Mouse (Mus musculus): Measurements from ENCODE around the gene Cd247. TPM values are rescaled to one million over a fixed set of nuclear protein-coding genes. Genes with fewer than 3 reads are reported as not detected.

The Cd247 gene
- polyA plus RNA-seq, 1 experiment from 2014 or later, result 1.3 TPM

GRCm38 (mm10) chr1:165822031-165822430 lies 33.5 kb downstream of the Cd247 start:
- H3K27ac ChIP-seq (ENCODE audit: low read length), result no peak overlapping the region
- no peak overlapping the region for H3K9ac ChIP-seq (ENCODE audit: low read depth, low read length)
- H3K4me2 ChIP-seq (ENCODE audit: low read length), result no peak overlapping the region
- no peaks in the 10 kb centered on the region for H3K36me3 ChIP-seq (ENCODE audit: control insufficient read depth, insufficient read depth, low read length)
- WGBS, result 96% methylated on average over 2 of the region's 2 CpGs
- no peaks in the 10 kb centered on the region for H3K9me3 ChIP-seq (replicated peaks; ENCODE audit: control insufficient read depth, low read length, poor library complexity, severe bottlenecking)
- H3K4me1 ChIP-seq (ENCODE audit: control insufficient read depth, insufficient read depth, low read length), result peaks cover 7% of the 10 kb centered on the region; the same call in 1 of the 2 replicates
- peaks cover 2% of the 10 kb centered on the region; the same call in 1 of the 2 replicates for H3K27me3 ChIP-seq (ENCODE audit: control insufficient read depth, insufficient read depth, low read depth, low read length)
- ATAC-seq, result no peak
- H3K4me3 ChIP-seq (ENCODE audit: low read depth, low read length), result no peak overlapping the region

GRCm38 (mm10) chr1:165828173-165828572 lies 39.7 kb downstream of the Cd247 start:
- no peak for ATAC-seq
- Histone ChIP-seq H3K4me3 (ENCODE audit: low read depth, low read length) (no peak overlapping the region), H3K9me3 (replicated peaks; ENCODE audit: control insufficient read depth, low read length, poor library complexity, severe bottlenecking) (no peaks in the 10 kb centered on the region), H3K4me2 (ENCODE audit: low read length) (no peak overlapping the region), H3K36me3 (ENCODE audit: control insufficient read depth, insufficient read depth, low read length) (no peaks in the 10 kb centered on the region), H3K9ac (ENCODE audit: low read depth, low read length) (no peak overlapping the region), H3K4me1 (ENCODE audit: control insufficient read depth, insufficient read depth, low read length) (no peaks in the 10 kb centered on the region), H3K27me3 (ENCODE audit: control insufficient read depth, insufficient read depth, low read depth, low read length) (no peaks in the 10 kb centered on the region), H3K27ac (ENCODE audit: low read length) (no peak overlapping the region)
- 82% methylated on average over 5 of the region's 5 CpGs for WGBS

- no peaks in the 10 kb centered on the region for H3K36me3 ChIP-seq (ENCODE audit: control insufficient read depth, insufficient read depth, low read length)
- H3K4me3 ChIP-seq (ENCODE audit: low read depth, low read length), result no peak overlapping the region
- H3K27ac ChIP-seq (ENCODE audit: low read length), result no peak overlapping the region
- ATAC-seq, result no peak
- H3K9ac ChIP-seq (ENCODE audit: low read depth, low read length), result no peak overlapping the region
- no peaks in the 10 kb centered on the region for H3K4me1 ChIP-seq (ENCODE audit: control insufficient read depth, insufficient read depth, low read length)
- no peaks in the 10 kb centered on the region for H3K27me3 ChIP-seq (ENCODE audit: control insufficient read depth, insufficient read depth, low read depth, low read length)
- 90% methylated on average over 6 of the region's 6 CpGs for WGBS
- H3K9me3 ChIP-seq (replicated peaks; ENCODE audit: control insufficient read depth, low read length, poor library complexity, severe bottlenecking), result no peaks in the 10 kb centered on the region
- no peak overlapping the region for H3K4me2 ChIP-seq (ENCODE audit: low read length)
These were observed 40.1 kb downstream of the Cd247 start for GRCm38 (mm10) chr1:165828615-165829014.

- H3K4me2 ChIP-seq (ENCODE audit: low read length), result no peak overlapping the region
- no peaks in the 10 kb centered on the region for H3K36me3 ChIP-seq (ENCODE audit: control insufficient read depth, insufficient read depth, low read length)
- H3K4me1 ChIP-seq (ENCODE audit: control insufficient read depth, insufficient read depth, low read length), result peaks cover 11% of the 10 kb centered on the region
- H3K27me3 ChIP-seq (ENCODE audit: control insufficient read depth, insufficient read depth, low read depth, low read length), result no peaks in the 10 kb centered on the region
- no peak for ATAC-seq
- H3K4me3 ChIP-seq (ENCODE audit: low read depth, low read length), result no peak overlapping the region
- H3K9ac ChIP-seq (ENCODE audit: low read depth, low read length), result no peak overlapping the region
- WGBS, result 93% methylated on average over 5 of the region's 5 CpGs
- H3K9me3 ChIP-seq (replicated peaks; ENCODE audit: control insufficient read depth, low read length, poor library complexity, severe bottlenecking), result no peaks in the 10 kb centered on the region
- no peak overlapping the region for H3K27ac ChIP-seq (ENCODE audit: low read length)
These were observed 41.4 kb downstream of the Cd247 start for GRCm38 (mm10) chr1:165829890-165830289.

- Histone ChIP-seq H3K27ac (ENCODE audit: low read length) (no peak overlapping the region), H3K4me2 (ENCODE audit: low read length) (no peak overlapping the region), H3K9me3 (replicated peaks; ENCODE audit: control insufficient read depth, low read length, poor library complexity, severe bottlenecking) (no peaks in the 10 kb centered on the region), H3K36me3 (ENCODE audit: control insufficient read depth, insufficient read depth, low read length) (no peaks in the 10 kb centered on the region), H3K27me3 (ENCODE audit: control insufficient read depth, insufficient read depth, low read depth, low read length) (no peaks in the 10 kb centered on the region), H3K4me1 (ENCODE audit: control insufficient read depth, insufficient read depth, low read length) (peaks cover 33% of the 10 kb centered on the region), H3K4me3 (ENCODE audit: low read depth, low read length) (no peak overlapping the region), H3K9ac (ENCODE audit: low read depth, low read length) (no peak overlapping the region)
- 26% methylated on average over 4 of the region's 4 CpGs for WGBS
- no peak for ATAC-seq
These were observed 44.8 kb downstream of the Cd247 start for GRCm38 (mm10) chr1:165833244-165833643.

- WGBS, result 13% methylated on average over 17 of the region's 17 CpGs
These were observed 45.6 kb downstream of the Cd247 start for GRCm38 (mm10) chr1:165833910-165834632.

GRCm38 (mm10) chr1:165834633-165834975 lies 46.1 kb downstream of the Cd247 start:
- Histone ChIP-seq H3K9ac (ENCODE audit: low read depth, low read length) (peak overlapping the region; percentile 54), H3K27ac (ENCODE audit: low read length) (peak overlapping the region; percentile 44)

More at GRCm38 (mm10) chr1:165833910-165834632, 45.6 kb downstream of the Cd247 start:
- Histone ChIP-seq H3K27me3 (ENCODE audit: control insufficient read depth, insufficient read depth, low read depth, low read length) (no peaks in the 10 kb centered on the region), H3K9ac (ENCODE audit: low read depth, low read length) (peak overlapping the region; percentile 54), H3K9me3 (replicated peaks; ENCODE audit: control insufficient read depth, low read length, poor library complexity, severe bottlenecking) (no peaks in the 10 kb centered on the region), H3K4me3 (ENCODE audit: low read depth, low read length) (peak overlapping the region; percentile 18), H3K4me2 (ENCODE audit: low read length) (peak overlapping the region; percentile 52), H3K36me3 (ENCODE audit: control insufficient read depth, insufficient read depth, low read length) (no peaks in the 10 kb centered on the region), H3K4me1 (ENCODE audit: control insufficient read depth, insufficient read depth, low read length) (peaks cover 33% of the 10 kb centered on the region), H3K27ac (ENCODE audit: low read length) (peak overlapping the region; percentile 44)
- peak; percentile 78 for ATAC-seq

GRCm38 (mm10) chr1:165836461-165836860 lies 48.0 kb downstream of the Cd247 start:
- Histone ChIP-seq H3K4me3 (ENCODE audit: low read depth, low read length) (no peak overlapping the region), H3K4me2 (ENCODE audit: low read length) (no peak overlapping the region), H3K4me1 (ENCODE audit: control insufficient read depth, insufficient read depth, low read length) (peaks cover 39% of the 10 kb centered on the region), H3K9ac (ENCODE audit: low read depth, low read length) (no peak overlapping the region), H3K27me3 (ENCODE audit: control insufficient read depth, insufficient read depth, low read depth, low read length) (peaks cover 5% of the 10 kb centered on the region; the same call in 1 of the 2 replicates), H3K27ac (ENCODE audit: low read length) (no peak overlapping the region; the same call in 1 of the 2 replicates), H3K36me3 (ENCODE audit: control insufficient read depth, insufficient read depth, low read length) (no peaks in the 10 kb centered on the region), H3K9me3 (replicated peaks; ENCODE audit: control insufficient read depth, low read length, poor library complexity, severe bottlenecking) (no peaks in the 10 kb centered on the region)
- 31% methylated on average over 6 of the region's 6 CpGs for WGBS
- no peak for ATAC-seq

More at GRCm38 (mm10) chr1:165834633-165834975, 46.1 kb downstream of the Cd247 start:
- 11% methylated on average over 12 of the region's 12 CpGs for WGBS
- peak overlapping the region; percentile 18 for H3K4me3 ChIP-seq (ENCODE audit: low read depth, low read length)
- no peaks in the 10 kb centered on the region for H3K9me3 ChIP-seq (replicated peaks; ENCODE audit: control insufficient read depth, low read length, poor library complexity, severe bottlenecking)
- no peaks in the 10 kb centered on the region for H3K36me3 ChIP-seq (ENCODE audit: control insufficient read depth, insufficient read depth, low read length)
- no peaks in the 10 kb centered on the region; the same call in 1 of the 2 replicates for H3K27me3 ChIP-seq (ENCODE audit: control insufficient read depth, insufficient read depth, low read depth, low read length)
- peaks cover 33% of the 10 kb centered on the region for H3K4me1 ChIP-seq (ENCODE audit: control insufficient read depth, insufficient read depth, low read length)
- H3K4me2 ChIP-seq (ENCODE audit: low read length), result peak overlapping the region; percentile 52
- no peak for ATAC-seq

GRCm38 (mm10) chr1:165837546-165837945 lies 49.1 kb downstream of the Cd247 start:
- Histone ChIP-seq H3K4me2 (ENCODE audit: low read length) (no peak overlapping the region), H3K27ac (ENCODE audit: low read length) (peak overlapping the region; percentile 40; the same call in 1 of the 2 replicates), H3K4me1 (ENCODE audit: control insufficient read depth, insufficient read depth, low read length) (peaks cover 39% of the 10 kb centered on the region), H3K36me3 (ENCODE audit: control insufficient read depth, insufficient read depth, low read length) (no peaks in the 10 kb centered on the region), H3K27me3 (ENCODE audit: control insufficient read depth, insufficient read depth, low read depth, low read length) (peaks cover 5% of the 10 kb centered on the region; the same call in 1 of the 2 replicates), H3K4me3 (ENCODE audit: low read depth, low read length) (no peak overlapping the region), H3K9ac (ENCODE audit: low read depth, low read length) (peak overlapping the region; percentile 32; the same call in 1 of the 2 replicates), H3K9me3 (replicated peaks; ENCODE audit: control insufficient read depth, low read length, poor library complexity, severe bottlenecking) (no peaks in the 10 kb centered on the region)
- ATAC-seq, result no peak
- WGBS, result 17% methylated on average over 8 of the region's 8 CpGs

All from midbrain, embryonic 16.5 days (tissue).